Mouse (Mus musculus) heart, adult 2 months (tissue): Measurements from ENCODE around the gene Patz1. TPM values are rescaled to one million over a fixed set of nuclear protein-coding genes. Genes with fewer than 3 reads are reported as not detected.

Experiments used
- DNase-seq, 2 experiments: peaks; one replicate each; pipeline ENCODE4 v3.0.0; 2021
- H3K27ac ChIP-seq: fragments of 200-600 bp; 2 replicates; pipeline ENCODE4 v1.8.1; 2022
- H3K27me3 ChIP-seq: fragments of 200-500 bp; 2 replicates; pipeline ENCODE4 v1.6.1; 2012; ENCODE audit warnings: mild to moderate bottlenecking, low read length, inconsistent platforms, mixed read lengths; ENCODE audit not compliant: control insufficient read depth, insufficient read depth
- H3K36me3 ChIP-seq: fragments of 200-500 bp; 2 replicates; pipeline ENCODE4 v1.6.1; 2012; ENCODE audit warnings: low read length, inconsistent platforms; ENCODE audit not compliant: control insufficient read depth, insufficient read depth
- H3K4me1 ChIP-seq: fragments of 200-500 bp; 2 replicates; pipeline ENCODE4 v1.6.1; 2011; ENCODE audit warnings: low read length; ENCODE audit not compliant: control insufficient read depth, insufficient read depth
- H3K4me3 ChIP-seq: fragments of 200-600 bp; 2 replicates; pipeline ENCODE4 v1.8.1; 2022
- H3K79me2 ChIP-seq: fragments of 200-500 bp; replicated peaks from 2 replicates; pipeline ENCODE4 v1.6.1; 2012; ENCODE audit warnings: mild to moderate bottlenecking, inconsistent platforms, low read length, moderate library complexity, mixed read lengths; ENCODE audit not compliant: control insufficient read depth, insufficient read depth
- H3K9ac ChIP-seq: fragments of 200-500 bp; 2 replicates; pipeline ENCODE4 v1.6.1; 2012; ENCODE audit warnings: low read depth, mild to moderate bottlenecking, control low read depth, inconsistent platforms, low read length, mixed read lengths
- CTCF ChIP-seq: fragments of 200-600 bp; IDR thresholded peaks from 2 replicates; pipeline ENCODE4 v1.8.1; 2022; ENCODE audit warnings: antibody characterized with exemption, mild to moderate bottlenecking, moderate library complexity
- EP300 ChIP-seq: fragments of 200-500 bp; IDR thresholded peaks from 2 replicates; pipeline ENCODE4 v1.6.1; 2011; ENCODE audit warnings: low read depth, low read length, control low read depth; ENCODE audit not compliant: insufficient read depth
- POLR2A ChIP-seq: fragments of 200-500 bp; IDR thresholded peaks from 2 replicates; pipeline ENCODE4 v1.6.1; 2011; ENCODE audit warnings: mild to moderate bottlenecking, low read depth, low read length, control low read depth; ENCODE audit not compliant: insufficient read depth
- WGBS: fragments of 180-500 bp; shearing (Covaris S2); methylation state at CpG from one replicate; pipeline ENCODE4 v1.1.7; 2018; 5-methylcytosine and 5-hydroxymethylcytosine counted together
- intact Hi-C: fragments of 180-260 bp; cut with DNase I; formaldehyde crosslinking; loops from one replicate; pipeline ENCODE4 v1.15.1; 2025
- polyA plus RNA-seq: library from polyadenylated mRNA; depleted of rRNA; stranded (reverse); fragments of >200 nt; gene quantifications from 2 replicates; pipeline ENCODE4 v1.2.3, GENCODE M21; 2012
- total RNA-seq, 2 experiments: library from RNA; stranded (reverse); gene quantifications; 2 replicates each; pipeline ENCODE4 v1.2.3; 2021

Patz1 gene
- total and polyA plus RNA-seq, 3 experiments: 16.3 to 30.8 (median 19.4) TPM

GRCm38 (mm10) chr11:3265291-3266078 lies 23.2 kb upstream of the Patz1 start:
- peak overlapping the region; percentile 89 for H3K4me3 ChIP-seq
- no peak for TF ChIP-seq EP300
- no peak for TF ChIP-seq POLR2A
- no peak for TF ChIP-seq CTCF
- no peaks in the 10 kb centered on the region for H3K27me3 ChIP-seq
- 2% methylated on average over 26 of the region's 26 CpGs for WGBS
- peaks cover 10% of the 10 kb centered on the region; the same call in 1 of the 2 replicates for H3K36me3 ChIP-seq
- 0 out of 2 replicates have a peak, but pooled peaks cover 3% of the 10 kb centered on the region for H3K79me2 ChIP-seq
- peak overlapping the region; percentile 88 for H3K9ac ChIP-seq
- H3K4me1 ChIP-seq: peaks cover 4% of the 10 kb centered on the region
- DNase-seq: no peak
- intact Hi-C loops: loop anchor here (1.0 to 5.0 kb wide), 2 partner anchors 24 to 63 kb away; partner anchors contain the start of gene Eif4enif1
- peak overlapping the region; percentile 95 for H3K27ac ChIP-seq

GRCm38 (mm10) chr11:3266079-3266685 lies 22.5 kb upstream of the Patz1 start, which contains the start of gene Drg1:
Gene Drg1, minus strand, starts transcription at chr11:3266415.
- DNase-seq: peak; percentile 96
- Histone ChIP-seq H3K9ac (peak within 1 kb of the TSS; percentile 88), H3K4me3 (peak within 1 kb of the TSS; percentile 89), H3K27ac (peak within 1 kb of the TSS; percentile 95), H3K36me3 (peaks cover 9% of the 10 kb centered on the region; the same call in 1 of the 2 replicates), H3K27me3 (no peaks in the 10 kb centered on the region), H3K79me2 (0 out of 2 replicates have a peak, but pooled peaks cover 3% of the 10 kb centered on the region), H3K4me1 (peaks cover 4% of the 10 kb centered on the region)
- intact Hi-C loops: loop anchor here (1.0 to 5.0 kb wide), 2 partner anchors 23 to 64 kb away; partner anchors contain the start of gene Eif4enif1
- WGBS: under 1% methylated on average over 72 of the region's 72 CpGs
- TF ChIP-seq POLR2A: peak; percentile 94
- TF ChIP-seq EP300: no peak
- 0 out of 2 replicates have a peak, but pooled peaks have one; percentile 27 for TF ChIP-seq CTCF

DNA sequence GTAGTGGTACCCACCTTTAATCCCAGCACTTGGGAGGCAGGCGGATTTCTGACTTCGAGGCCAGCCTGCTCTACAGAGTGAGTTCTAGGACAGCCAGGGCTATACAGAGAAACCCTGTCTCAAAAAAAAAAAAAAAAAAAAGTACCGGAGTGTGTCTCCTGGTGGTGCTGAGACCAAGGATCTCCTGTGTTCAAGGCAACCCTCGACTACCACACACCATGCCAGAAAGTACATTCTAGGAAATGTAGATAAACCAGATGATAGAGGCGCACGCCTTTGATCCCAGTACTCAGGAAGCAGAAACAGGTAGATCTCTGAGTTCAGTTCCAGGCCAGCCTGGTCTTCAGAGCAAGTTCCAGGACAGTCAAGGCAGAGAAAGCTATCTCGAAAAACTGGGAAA lies 21.5 kb upstream of the Patz1 start:
- peak overlapping the region; percentile 95; the same call in 1 of the 2 replicates for H3K27ac ChIP-seq
- no peak for DNase-seq
- H3K79me2 ChIP-seq: 0 out of 2 replicates have a peak, but pooled peaks cover 3% of the 10 kb centered on the region
- H3K36me3 ChIP-seq: peaks cover 8% of the 10 kb centered on the region; the same call in 1 of the 2 replicates
- TF ChIP-seq POLR2A: no peak
- no peak for TF ChIP-seq CTCF
- no peak for TF ChIP-seq EP300
- no peaks in the 10 kb centered on the region for H3K27me3 ChIP-seq
- peak overlapping the region; percentile 89; the same call in 1 of the 2 replicates for H3K4me3 ChIP-seq
- peaks cover 4% of the 10 kb centered on the region for H3K4me1 ChIP-seq
- intact Hi-C loops: loop anchor here (5.0 kb wide), 1 partner anchor 65 kb away; the partner anchor contains the start of gene Eif4enif1
- no peak overlapping the region for H3K9ac ChIP-seq
- 43% methylated on average over 7 of the region's 7 CpGs for WGBS

DNA sequence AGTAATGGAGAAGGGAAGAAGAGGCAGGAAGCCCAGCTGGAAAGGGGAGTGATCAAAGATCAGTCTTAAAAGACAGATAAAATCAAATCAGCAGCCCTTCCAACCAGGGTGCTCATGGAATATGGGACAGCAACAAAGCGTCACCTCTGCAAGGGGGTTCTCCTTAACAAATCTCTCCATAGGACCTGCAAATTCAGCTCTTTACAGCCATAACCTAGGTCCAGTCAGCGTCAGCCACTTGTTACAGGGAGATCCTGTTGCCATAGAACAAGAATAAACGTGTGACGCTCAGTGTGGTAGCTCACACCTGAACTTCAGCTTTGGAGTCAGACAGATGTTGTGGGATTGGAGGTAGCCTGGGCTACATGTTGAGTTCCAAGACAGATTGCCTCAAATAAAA lies 19.4 kb upstream of the Patz1 start:
- TF ChIP-seq EP300: no peak
- no peak for TF ChIP-seq CTCF
- no peak for TF ChIP-seq POLR2A
- no peak overlapping the region for H3K27ac ChIP-seq
- H3K79me2 ChIP-seq: 0 out of 2 replicates have a peak, but pooled peaks cover 2% of the 10 kb centered on the region
- intact Hi-C loops: loop anchor here (5.0 kb wide), 1 partner anchor 67 kb away; the partner anchor contains the start of gene Eif4enif1
- H3K4me1 ChIP-seq: peaks cover 4% of the 10 kb centered on the region
- H3K27me3 ChIP-seq: no peaks in the 10 kb centered on the region
- no peak overlapping the region for H3K9ac ChIP-seq
- DNase-seq: no peak
- WGBS: 44% methylated on average over 4 of the region's 4 CpGs
- H3K4me3 ChIP-seq: no peak overlapping the region
- peaks cover 6% of the 10 kb centered on the region; the same call in 1 of the 2 replicates for H3K36me3 ChIP-seq

- WGBS: 56% methylated on average over 5 of the region's 5 CpGs
- H3K4me3 ChIP-seq: no peak overlapping the region
- no peak for DNase-seq
- TF ChIP-seq POLR2A: no peak
- TF ChIP-seq EP300: no peak
- TF ChIP-seq CTCF: no peak
- H3K79me2 ChIP-seq: no peaks in the 10 kb centered on the region
- H3K9ac ChIP-seq: no peak overlapping the region
- H3K27ac ChIP-seq: no peak overlapping the region
- H3K27me3 ChIP-seq: no peaks in the 10 kb centered on the region
- intact Hi-C loops: no loop called here
- no peaks in the 10 kb centered on the region for H3K36me3 ChIP-seq
- no peaks in the 10 kb centered on the region for H3K4me1 ChIP-seq
These were observed 10.3 kb upstream of the Patz1 start for GRCm38 (mm10) chr11:3278351-3278750.
